Mouse (Mus musculus): ENCODE measurements around the gene Stk38. TPM values are rescaled to one million over a fixed set of nuclear protein-coding genes. Genes with fewer than 3 reads are reported as not detected.

The Stk38 gene
- polyA plus RNA-seq, 1 experiment: 4.2 TPM

DNA sequence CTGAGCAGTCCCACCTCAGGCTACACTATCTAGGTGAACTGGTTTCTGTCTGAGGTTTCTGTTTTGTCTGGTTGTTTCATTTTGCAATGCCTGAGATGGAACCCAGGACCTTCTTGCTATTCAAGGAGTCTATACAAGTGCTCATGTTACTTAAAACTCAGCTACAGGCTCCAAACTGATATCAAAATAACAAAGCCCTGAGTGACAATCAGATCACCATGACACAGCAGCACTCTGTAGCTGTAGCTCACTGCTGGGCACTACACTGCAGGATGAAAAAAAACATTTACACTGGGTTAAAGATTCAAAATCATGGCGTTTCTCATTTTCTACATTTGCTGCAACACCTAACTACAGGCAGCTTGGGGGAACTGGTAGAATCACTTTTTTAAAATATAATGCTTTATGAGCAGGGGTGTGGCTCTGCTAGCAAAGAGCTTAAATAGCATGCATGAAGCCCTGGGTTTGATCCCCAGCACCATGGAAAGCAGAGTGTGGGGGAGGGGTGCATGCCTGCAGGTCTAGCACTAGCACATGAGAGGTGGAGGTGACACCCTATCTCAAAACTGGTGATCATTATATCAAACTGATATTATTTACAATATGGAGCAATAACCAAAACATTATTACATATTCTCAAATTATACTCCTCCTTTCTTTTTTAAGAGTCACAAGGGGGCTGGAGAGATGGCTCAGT is 22.9 kb downstream of the Stk38 start:
- peaks cover 86% of the 10 kb centered on the region for H3K36me3 ChIP-seq (ENCODE audit: control insufficient read depth)
- TF ChIP-seq GATA1 (IDR thresholded peaks at IDR 0.05; ENCODE audit: low read length) (no peak), TAL1 (IDR thresholded peaks at IDR 0.05; ENCODE audit: low read length) (no peak)
- H3K4me3 ChIP-seq (replicated peaks): no peak overlapping the region
- H3K4me1 ChIP-seq (ENCODE audit: control insufficient read depth): no peaks in the 10 kb centered on the region
- H3K9me3 ChIP-seq (ENCODE audit: control insufficient read depth, low read length): no peaks in the 10 kb centered on the region
- H3K27me3 ChIP-seq (ENCODE audit: control insufficient read depth): no peaks in the 10 kb centered on the region

DNA sequence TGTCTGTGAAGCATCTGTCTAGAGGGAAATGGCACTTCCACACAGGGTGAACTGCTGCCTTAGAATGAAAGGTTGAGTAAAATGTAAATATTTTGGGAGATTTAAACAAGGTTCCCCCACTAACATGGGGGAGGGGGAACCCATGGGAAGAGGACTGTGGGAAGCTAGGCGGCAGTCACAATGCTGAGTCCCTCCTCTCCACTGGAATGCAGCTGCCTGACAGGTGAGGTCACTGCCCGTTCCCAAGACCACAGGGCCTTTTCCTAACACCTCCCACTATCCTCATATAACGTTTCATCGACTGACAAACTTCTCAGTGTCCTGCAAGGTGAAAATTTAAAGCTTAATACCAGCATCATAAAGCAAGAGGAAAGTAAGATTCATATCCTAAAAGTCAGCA is 25.2 kb downstream of the Stk38 start:
- H3K27me3 ChIP-seq (ENCODE audit: control insufficient read depth): no peaks in the 10 kb centered on the region
- H3K36me3 ChIP-seq (ENCODE audit: control insufficient read depth): peaks cover 84% of the 10 kb centered on the region
- no peaks in the 10 kb centered on the region for H3K4me1 ChIP-seq (ENCODE audit: control insufficient read depth)
- H3K9me3 ChIP-seq (ENCODE audit: control insufficient read depth, low read length): no peaks in the 10 kb centered on the region
- no peak overlapping the region for H3K4me3 ChIP-seq (replicated peaks)
- TF ChIP-seq GATA1 (IDR thresholded peaks at IDR 0.05; ENCODE audit: low read length) (no peak), TAL1 (IDR thresholded peaks at IDR 0.05; ENCODE audit: low read length) (no peak)

DNA sequence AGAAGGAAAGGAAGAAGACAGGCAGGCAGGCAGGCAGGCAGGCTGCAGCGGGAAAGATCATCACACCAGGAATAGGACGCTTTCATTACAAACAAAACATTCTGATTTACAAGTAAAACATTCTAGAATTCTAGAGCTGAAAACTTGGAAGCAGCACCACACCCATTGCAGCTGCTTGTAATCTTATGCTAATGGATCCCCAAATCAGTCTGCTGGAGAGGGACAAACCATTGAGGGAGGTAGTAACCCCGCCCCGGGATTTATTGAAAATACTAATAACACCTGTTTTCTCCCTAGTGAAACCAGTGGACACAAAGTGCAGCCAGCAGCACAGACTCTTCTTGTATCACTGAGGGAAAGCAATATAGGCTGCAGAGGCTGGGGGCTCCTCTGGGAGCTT is 26.7 kb downstream of the Stk38 start:
- no peak for TF ChIP-seq GATA1 (IDR thresholded peaks at IDR 0.05; ENCODE audit: low read length)
- peaks cover 82% of the 10 kb centered on the region for H3K36me3 ChIP-seq (ENCODE audit: control insufficient read depth)

DNA sequence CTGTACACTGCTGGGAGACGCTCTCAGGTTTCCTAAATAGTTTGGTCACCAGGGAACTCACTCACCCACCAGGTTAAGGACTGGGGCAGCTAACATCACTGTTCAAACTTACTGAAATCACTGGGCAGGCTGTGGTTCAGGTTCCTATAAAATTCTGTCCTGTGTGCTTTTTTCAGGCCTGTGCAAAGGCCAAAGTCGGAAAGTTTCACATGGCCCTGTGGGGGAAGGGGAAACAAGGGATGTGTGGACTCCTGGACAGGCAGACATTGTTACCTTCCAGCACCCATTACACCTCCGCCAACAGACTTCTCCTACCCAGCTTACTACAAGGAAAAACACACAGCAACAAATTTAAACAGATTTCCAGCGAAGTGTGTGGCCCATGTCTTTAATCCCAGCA is 28.7 kb downstream of the Stk38 start:
- H3K9me3 ChIP-seq (ENCODE audit: control insufficient read depth, low read length): no peaks in the 10 kb centered on the region
- TF ChIP-seq TAL1 (IDR thresholded peaks at IDR 0.05; ENCODE audit: low read length) (no peak), GATA1 (IDR thresholded peaks at IDR 0.05; ENCODE audit: low read length) (no peak)
- H3K4me1 ChIP-seq (ENCODE audit: control insufficient read depth): no peaks in the 10 kb centered on the region
- H3K27me3 ChIP-seq (ENCODE audit: control insufficient read depth): no peaks in the 10 kb centered on the region
- H3K36me3 ChIP-seq (ENCODE audit: control insufficient read depth): peaks cover 88% of the 10 kb centered on the region
- H3K4me3 ChIP-seq (replicated peaks): no peak overlapping the region

More for the DNA sequence above, 26.7 kb downstream of the Stk38 start:
- Histone ChIP-seq H3K4me3 (replicated peaks) (no peak overlapping the region), H3K9me3 (ENCODE audit: control insufficient read depth, low read length) (no peaks in the 10 kb centered on the region), H3K4me1 (ENCODE audit: control insufficient read depth) (no peaks in the 10 kb centered on the region), H3K27me3 (ENCODE audit: control insufficient read depth) (no peaks in the 10 kb centered on the region)

DNA sequence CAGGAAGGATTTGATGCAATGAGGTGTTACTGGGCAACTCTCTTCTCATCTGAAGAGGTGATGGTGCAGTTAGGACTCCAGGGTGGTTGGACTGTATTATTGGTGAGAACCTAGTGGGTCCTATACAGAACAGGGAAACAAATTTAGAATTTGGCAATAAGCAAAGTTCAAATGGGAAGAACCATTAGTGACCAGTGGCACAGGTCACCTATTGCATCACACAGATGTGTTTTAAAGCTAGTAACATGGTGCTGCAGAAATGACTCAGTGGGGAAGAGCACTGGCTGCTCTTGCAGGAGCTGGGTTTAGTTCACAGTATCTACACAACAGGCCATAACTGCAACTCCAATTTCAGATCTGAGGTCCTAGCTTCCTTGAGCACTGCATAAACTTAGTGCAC is 37.7 kb downstream of the Stk38 start:
- Histone ChIP-seq H3K27me3 (ENCODE audit: control insufficient read depth) (no peaks in the 10 kb centered on the region), H3K36me3 (ENCODE audit: control insufficient read depth) (peaks cover 100% of the 10 kb centered on the region), H3K4me3 (replicated peaks) (no peak overlapping the region), H3K9me3 (ENCODE audit: control insufficient read depth, low read length) (no peaks in the 10 kb centered on the region), H3K4me1 (ENCODE audit: control insufficient read depth) (peaks cover 19% of the 10 kb centered on the region)
- TF ChIP-seq GATA1 (IDR thresholded peaks at IDR 0.05; ENCODE audit: low read length) (no peak), TAL1 (IDR thresholded peaks at IDR 0.05; ENCODE audit: low read length) (no peak)

DNA sequence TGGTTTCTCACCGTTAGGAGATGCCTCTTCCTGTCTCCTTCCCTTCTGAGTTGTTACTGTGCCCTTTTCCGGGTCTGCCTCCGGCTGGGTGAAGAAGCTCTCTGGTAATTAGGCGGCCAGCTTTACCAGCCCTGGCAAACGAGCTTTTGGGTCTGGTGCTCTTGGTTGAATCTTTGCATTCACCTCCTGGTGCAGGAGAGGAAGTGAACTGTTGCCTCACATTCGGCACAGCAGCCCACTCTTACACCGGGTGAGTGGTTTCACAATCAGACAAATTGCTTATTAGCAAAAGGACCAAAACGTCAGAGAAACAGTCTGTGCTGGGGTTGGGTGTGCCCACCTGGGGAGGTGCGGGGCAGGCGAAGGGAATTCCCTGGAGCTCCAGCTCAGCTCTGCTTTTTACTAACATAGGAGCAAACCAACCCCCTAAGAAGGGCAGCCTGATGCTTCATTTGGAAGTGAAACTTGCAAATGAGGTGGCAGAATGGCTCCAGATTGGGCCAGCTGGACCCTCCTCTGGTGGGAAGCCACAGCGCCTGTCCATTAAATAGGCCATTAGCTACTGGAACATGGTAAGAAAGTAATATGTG is 40.7 kb downstream of the Stk38 start:
- H3K4me1 ChIP-seq (ENCODE audit: control insufficient read depth): peaks cover 22% of the 10 kb centered on the region
- H3K36me3 ChIP-seq (ENCODE audit: control insufficient read depth): peaks cover 100% of the 10 kb centered on the region
- no peaks in the 10 kb centered on the region for H3K9me3 ChIP-seq (ENCODE audit: control insufficient read depth, low read length)
- TF ChIP-seq TAL1 (IDR thresholded peaks at IDR 0.05; ENCODE audit: low read length) (no peak), GATA1 (IDR thresholded peaks at IDR 0.05; ENCODE audit: low read length) (no peak)
- H3K4me3 ChIP-seq (replicated peaks): no peak overlapping the region
- H3K27me3 ChIP-seq (ENCODE audit: control insufficient read depth): no peaks in the 10 kb centered on the region

DNA sequence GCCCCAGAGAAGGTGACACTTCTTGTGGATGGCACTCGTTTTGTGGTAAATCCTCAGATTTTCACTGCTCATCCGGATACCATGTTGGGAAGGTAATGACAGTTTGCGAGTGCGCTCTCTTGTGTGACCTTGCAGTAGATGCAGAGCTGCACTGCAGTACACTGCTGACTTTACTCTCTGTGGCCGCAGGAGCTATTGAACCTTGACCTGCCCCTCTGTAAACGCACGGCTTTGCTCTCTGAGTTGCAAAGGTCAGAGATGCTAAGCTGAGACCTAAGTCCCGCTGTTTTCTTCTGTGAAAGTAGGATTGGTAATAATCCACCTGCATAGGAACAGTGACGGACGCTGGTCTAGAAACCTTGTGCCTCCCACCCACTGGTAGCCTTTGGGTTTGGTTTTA is 46.2 kb downstream of the Stk38 start:
- TF ChIP-seq GATA1 (IDR thresholded peaks at IDR 0.05; ENCODE audit: low read length): no peak
- TF ChIP-seq TAL1 (IDR thresholded peaks at IDR 0.05; ENCODE audit: low read length): no peak
- H3K9me3 ChIP-seq (ENCODE audit: control insufficient read depth, low read length): no peaks in the 10 kb centered on the region
- peaks cover 27% of the 10 kb centered on the region for H3K4me1 ChIP-seq (ENCODE audit: control insufficient read depth)
- peaks cover 100% of the 10 kb centered on the region for H3K36me3 ChIP-seq (ENCODE audit: control insufficient read depth)
- H3K4me3 ChIP-seq (replicated peaks): no peak overlapping the region
- H3K27me3 ChIP-seq (ENCODE audit: control insufficient read depth): no peaks in the 10 kb centered on the region

DNA sequence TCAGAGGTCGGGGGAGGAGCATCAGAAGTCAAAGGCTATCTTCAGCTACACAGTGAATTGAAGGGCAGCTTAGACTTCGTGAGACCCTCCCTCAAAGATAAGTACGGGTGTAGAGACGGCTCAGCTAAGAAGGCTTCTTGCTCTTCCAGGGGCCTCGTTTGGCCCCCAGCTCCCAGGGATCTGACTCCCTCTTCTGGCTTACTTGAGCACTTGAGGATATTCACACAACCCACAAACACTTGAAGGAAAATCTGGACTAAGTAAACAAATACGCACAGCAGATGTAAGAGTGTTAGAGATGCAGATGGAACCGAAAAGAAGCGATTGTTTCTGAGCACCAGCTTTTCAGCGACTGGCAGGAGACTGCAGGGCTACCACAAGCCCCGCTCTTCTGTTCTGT is 47.2 kb downstream of the Stk38 start:
- peaks cover 33% of the 10 kb centered on the region for H3K4me1 ChIP-seq (ENCODE audit: control insufficient read depth)
- peaks cover 100% of the 10 kb centered on the region for H3K36me3 ChIP-seq (ENCODE audit: control insufficient read depth)
- H3K27me3 ChIP-seq (ENCODE audit: control insufficient read depth): no peaks in the 10 kb centered on the region
- no peak for TF ChIP-seq TAL1 (IDR thresholded peaks at IDR 0.05; ENCODE audit: low read length)
- TF ChIP-seq GATA1 (IDR thresholded peaks at IDR 0.05; ENCODE audit: low read length): no peak
- H3K4me3 ChIP-seq (replicated peaks): no peak overlapping the region
- H3K9me3 ChIP-seq (ENCODE audit: control insufficient read depth, low read length): peaks cover 6% of the 10 kb centered on the region

DNA sequence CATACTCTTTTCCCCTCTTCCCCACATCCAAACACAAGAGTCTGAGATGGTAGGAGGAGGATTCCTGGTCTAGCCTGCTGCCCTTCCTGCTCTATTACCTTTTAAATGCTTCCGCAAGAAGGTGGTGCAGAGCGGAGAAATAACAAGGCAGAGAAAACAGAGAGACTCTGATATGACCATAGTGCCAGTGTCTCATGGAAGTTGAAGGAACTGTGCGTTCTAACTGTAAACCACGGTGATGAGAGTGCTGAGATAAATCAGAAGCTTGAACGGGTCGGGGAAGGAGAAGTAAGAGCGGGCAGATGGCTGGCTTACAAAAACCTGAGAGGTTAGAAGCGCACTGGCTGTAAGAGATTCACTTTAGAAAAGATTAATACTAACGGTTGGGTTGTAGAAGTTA is 53.4 kb downstream of the Stk38 start:
- Histone ChIP-seq H3K27me3 (ENCODE audit: control insufficient read depth) (no peaks in the 10 kb centered on the region), H3K9me3 (ENCODE audit: control insufficient read depth, low read length) (peaks cover 6% of the 10 kb centered on the region), H3K36me3 (ENCODE audit: control insufficient read depth) (peaks cover 56% of the 10 kb centered on the region), H3K4me1 (ENCODE audit: control insufficient read depth) (peaks cover 52% of the 10 kb centered on the region), H3K4me3 (replicated peaks) (peak overlapping the region; percentile 73)
- TF ChIP-seq GATA1 (IDR thresholded peaks at IDR 0.05; ENCODE audit: low read length) (no peak), TAL1 (IDR thresholded peaks at IDR 0.05; ENCODE audit: low read length) (no peak)
